Mouse (Mus musculus): ENCODE measurements around the gene E2f1.

DNA sequence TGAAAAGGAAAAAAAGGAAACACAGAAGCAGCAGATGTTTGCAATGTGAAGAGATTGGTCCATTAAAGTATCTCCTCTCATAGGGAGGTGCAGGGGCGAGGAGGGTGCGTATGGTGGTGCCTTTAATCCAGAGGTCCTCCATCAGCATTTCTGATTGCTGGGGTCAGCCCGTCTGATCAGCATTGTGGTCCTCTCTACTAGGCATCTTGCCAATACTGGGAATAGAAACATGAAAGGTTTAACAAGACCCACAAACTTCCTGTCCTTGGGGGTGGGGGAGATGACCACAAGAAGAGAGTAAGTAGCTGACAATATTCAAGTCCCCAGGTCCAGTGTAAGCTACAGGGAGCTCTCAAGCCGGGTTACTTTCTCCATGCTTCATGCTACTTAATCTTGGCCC lies 974 bp upstream of the E2f1 start:
- no peak for TF ChIP-seq GATA1 (IDR thresholded peaks at IDR 0.05; ENCODE audit: borderline replicate concordance, low read length)
- no peak for TF ChIP-seq FLI1 (IDR thresholded peaks at IDR 0.05; ENCODE audit: low read length)

Data from megakaryocyte, embryonic 14.5 days (primary cell).